Mouse (Mus musculus): ENCODE data around the gene Akr1b8.

DNA sequence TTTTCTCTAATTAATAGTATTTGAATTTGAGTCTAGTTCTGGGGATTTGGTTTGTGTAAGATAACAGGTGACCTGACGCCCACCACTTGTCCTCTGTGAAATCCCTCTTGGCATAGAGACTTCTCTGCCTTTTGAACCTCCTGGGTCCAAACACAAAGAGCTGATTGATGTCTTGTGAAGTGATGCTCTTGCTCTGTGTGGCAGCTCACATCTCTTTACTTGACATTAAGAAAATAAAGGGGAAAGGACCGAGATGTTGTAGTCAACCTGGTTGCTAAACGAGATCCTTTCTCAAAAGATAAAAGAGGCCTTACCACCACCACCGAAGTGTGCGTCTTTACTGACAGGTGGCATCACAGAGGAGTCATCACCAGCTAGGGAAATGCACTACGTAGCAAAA lies 35.3 kb upstream of the Akr1b8 start:
- TF ChIP-seq POLR2A (IDR thresholded peaks at IDR 0.05; ENCODE audit: low read depth, low read length) (no peak), CTCF (IDR thresholded peaks at IDR 0.05; ENCODE audit: extremely low read depth, insufficient read length, insufficient replicate concordance, low read depth, low read length) (no peak)

Measured in small intestine, adult 2 months (tissue).